Mouse (Mus musculus) embryo, embryonic 9.5 days (tissue): ENCODE measurements around the gene Isg20.

Source experiments
- DNase-seq: peaks from one replicate; pipeline ENCODE4 v3.0.0-alpha.2; 2017; ENCODE audit errors: extremely low spot score

Isg20 gene

GRCm38 (mm10) chr7:78954619-78955018, 41.4 kb downstream of the Isg20 start:
- DNase-seq, result no peak

- no peak for DNase-seq
These were observed 41.9 kb downstream of the Isg20 start for GRCm38 (mm10) chr7:78955086-78955485.

- no peak for DNase-seq
These were observed 45.4 kb downstream of the Isg20 start for GRCm38 (mm10) chr7:78958499-78959073.

- no peak for DNase-seq
These were observed 50.7 kb downstream of the Isg20 start for GRCm38 (mm10) chr7:78963891-78964290.
